Mouse (Mus musculus): ENCODE results near the gene Prdx3. TPM values are rescaled to one million over a fixed set of nuclear protein-coding genes. Genes with fewer than 3 reads are reported as not detected.
"Not testable (repeated sequence)": the region's sequence is repeated elsewhere in the genome, so short reads cannot be mapped to it uniquely, and the experiment has no call there.

Prdx3 gene
- polyA plus RNA-seq, 1 experiment: 139 TPM

GRCm38 (mm10) chr19:60887637-60888036, 13.3 kb upstream of the Prdx3 start:
- 84% methylated on average over 2 of the region's 2 CpGs for WGBS
- H3K4me1 ChIP-seq (ENCODE audit: control insufficient read depth, insufficient read depth, low read length): no peaks in the 10 kb centered on the region
- DNase-seq: no peak
- TF ChIP-seq POLR2A (IDR thresholded peaks at IDR 0.05; ENCODE audit: borderline replicate concordance, insufficient read depth, low read length) (no peak), CTCF (IDR thresholded peaks at IDR 0.05; ENCODE audit: borderline replicate concordance, insufficient read depth, low read depth, low read length) (no peak)
- H3K4me3 ChIP-seq (replicated peaks; ENCODE audit: insufficient read depth, low read depth, low read length): no peak overlapping the region
- no peaks in the 10 kb centered on the region for H3K27me3 ChIP-seq (ENCODE audit: control insufficient read depth, insufficient read depth, low read length)
- no peak overlapping the region for H3K27ac ChIP-seq (ENCODE audit: insufficient read depth, low read length)

- Histone ChIP-seq H3K4me1 (ENCODE audit: control insufficient read depth, insufficient read depth, low read length) (no peaks in the 10 kb centered on the region), H3K4me3 (replicated peaks; ENCODE audit: insufficient read depth, low read depth, low read length) (no peak overlapping the region), H3K27ac (ENCODE audit: insufficient read depth, low read length) (no peak overlapping the region), H3K27me3 (ENCODE audit: control insufficient read depth, insufficient read depth, low read length) (no peaks in the 10 kb centered on the region)
- WGBS: 8% methylated on average over 3 of the region's 3 CpGs
- TF ChIP-seq CTCF (IDR thresholded peaks at IDR 0.05; ENCODE audit: borderline replicate concordance, insufficient read depth, low read depth, low read length): peak; percentile 62
- TF ChIP-seq POLR2A (IDR thresholded peaks at IDR 0.05; ENCODE audit: borderline replicate concordance, insufficient read depth, low read length): no peak
- peak; percentile 28 to 42 for DNase-seq
These were observed 8.8 kb upstream of the Prdx3 start for GRCm38 (mm10) chr19:60883129-60883528.

- Histone ChIP-seq H3K4me3 (replicated peaks; ENCODE audit: insufficient read depth, low read depth, low read length) (peak overlapping the region; percentile 53), H3K27ac (ENCODE audit: insufficient read depth, low read length) (no peak overlapping the region), H3K27me3 (ENCODE audit: control insufficient read depth, insufficient read depth, low read length) (no peaks in the 10 kb centered on the region), H3K4me1 (ENCODE audit: control insufficient read depth, insufficient read depth, low read length) (no peaks in the 10 kb centered on the region)
- TF ChIP-seq POLR2A (IDR thresholded peaks at IDR 0.05; ENCODE audit: borderline replicate concordance, insufficient read depth, low read length) (no peak), CTCF (IDR thresholded peaks at IDR 0.05; ENCODE audit: borderline replicate concordance, insufficient read depth, low read depth, low read length) (no peak)
- DNase-seq: peak in 1 of 2 experiments; percentile 22
- 18% methylated on average over 4 of the region's 4 CpGs for WGBS
These were observed 855 bp downstream of the Prdx3 start for GRCm38 (mm10) chr19:60873501-60873900.

DNA sequence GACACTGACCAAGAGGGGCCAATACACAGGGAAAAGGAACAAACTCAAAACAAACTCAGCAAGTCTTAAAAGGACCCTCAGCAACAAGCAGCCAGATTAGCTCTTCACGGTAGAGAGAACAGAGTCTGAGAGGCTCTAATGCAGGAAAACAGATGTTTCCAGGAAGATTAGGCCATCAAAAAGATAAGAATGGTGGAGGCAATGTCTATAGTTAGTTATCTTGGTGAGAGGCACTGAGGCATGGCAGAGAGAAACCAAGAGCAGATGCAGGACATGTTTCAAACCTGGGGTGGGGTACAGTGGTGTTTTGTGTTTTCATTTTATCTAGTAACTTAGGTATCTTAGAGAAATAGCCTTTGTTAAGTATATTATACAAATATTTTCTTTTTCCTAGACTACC, 2.1 kb downstream of the Prdx3 start:
- 40% methylated on average over 1 of the region's 1 CpGs for WGBS
- no peaks in the 10 kb centered on the region for H3K27me3 ChIP-seq (ENCODE audit: control insufficient read depth, insufficient read depth, low read length)
- DNase-seq: no peak
- no peak for TF ChIP-seq POLR2A (IDR thresholded peaks at IDR 0.05; ENCODE audit: borderline replicate concordance, insufficient read depth, low read length)
- no peak for TF ChIP-seq CTCF (IDR thresholded peaks at IDR 0.05; ENCODE audit: borderline replicate concordance, insufficient read depth, low read depth, low read length)
- H3K4me1 ChIP-seq (ENCODE audit: control insufficient read depth, insufficient read depth, low read length): no peaks in the 10 kb centered on the region
- no peak overlapping the region for H3K27ac ChIP-seq (ENCODE audit: insufficient read depth, low read length)
- no peak overlapping the region for H3K4me3 ChIP-seq (replicated peaks; ENCODE audit: insufficient read depth, low read depth, low read length)

DNA sequence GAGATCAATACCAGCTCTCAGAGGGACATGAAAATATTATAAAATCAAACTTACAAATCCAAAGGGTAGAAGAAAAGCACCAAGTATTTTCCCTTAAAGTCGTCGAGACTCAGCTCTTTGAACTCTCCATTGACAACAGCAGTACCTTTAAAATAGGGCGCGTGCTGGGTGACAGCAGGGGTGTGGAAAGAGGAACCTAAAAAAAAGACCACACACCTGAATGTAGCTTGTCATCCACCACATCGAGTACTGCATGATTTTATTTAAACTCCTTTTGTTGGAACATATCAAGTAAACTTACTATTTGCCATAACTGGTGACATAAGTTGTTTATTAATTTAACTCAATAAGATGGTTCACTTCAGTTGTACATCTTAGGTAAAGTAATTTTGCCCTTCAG, 3.0 kb downstream of the Prdx3 start:
- WGBS: 86% methylated on average over 5 of the region's 5 CpGs
- H3K27ac ChIP-seq (ENCODE audit: insufficient read depth, low read length): no peak overlapping the region
- H3K27me3 ChIP-seq (ENCODE audit: control insufficient read depth, insufficient read depth, low read length): no peaks in the 10 kb centered on the region
- no peak overlapping the region for H3K4me3 ChIP-seq (replicated peaks; ENCODE audit: insufficient read depth, low read depth, low read length)
- TF ChIP-seq CTCF (IDR thresholded peaks at IDR 0.05; ENCODE audit: borderline replicate concordance, insufficient read depth, low read depth, low read length) (no peak), POLR2A (IDR thresholded peaks at IDR 0.05; ENCODE audit: borderline replicate concordance, insufficient read depth, low read length) (no peak)
- H3K4me1 ChIP-seq (ENCODE audit: control insufficient read depth, insufficient read depth, low read length): no peaks in the 10 kb centered on the region
- DNase-seq: no peak

- Histone ChIP-seq H3K4me1 (ENCODE audit: control insufficient read depth, insufficient read depth, low read length) (no peaks in the 10 kb centered on the region), H3K27ac (ENCODE audit: insufficient read depth, low read length) (no peak overlapping the region), H3K27me3 (ENCODE audit: control insufficient read depth, insufficient read depth, low read length) (no peaks in the 10 kb centered on the region), H3K4me3 (replicated peaks; ENCODE audit: insufficient read depth, low read depth, low read length) (no peak overlapping the region)
- no peak for DNase-seq
- 78% methylated on average over 1 of the region's 1 CpGs for WGBS
- TF ChIP-seq POLR2A (IDR thresholded peaks at IDR 0.05; ENCODE audit: borderline replicate concordance, insufficient read depth, low read length): no peak
- TF ChIP-seq CTCF (IDR thresholded peaks at IDR 0.05; ENCODE audit: borderline replicate concordance, insufficient read depth, low read depth, low read length): no peak
These were observed 3.9 kb downstream of the Prdx3 start for GRCm38 (mm10) chr19:60870489-60870888.

DNA sequence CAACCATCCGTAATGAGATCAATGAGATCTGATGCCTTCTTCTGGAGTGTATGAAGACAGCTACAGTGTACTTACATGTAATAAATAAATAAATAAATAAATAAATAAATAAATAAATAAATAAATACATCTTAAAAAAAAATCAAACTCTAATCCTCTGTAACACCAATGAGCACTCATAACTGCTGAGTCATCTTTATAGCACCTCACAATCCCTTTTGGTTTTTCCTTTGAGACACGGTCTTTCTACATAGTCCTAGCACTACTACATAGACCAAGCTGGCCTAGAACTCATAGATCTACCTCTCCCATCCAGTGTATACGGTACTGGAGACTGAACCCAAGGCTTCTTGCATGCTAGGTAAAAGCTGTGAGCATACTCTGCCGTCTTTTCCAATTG, 8.2 kb downstream of the Prdx3 start:
- not testable (repeated sequence) for DNase-seq
- 97% methylated on average over 4 of the region's 4 CpGs for WGBS

GRCm38 (mm10) chr19:60860868-60861700, 13.3 kb downstream of the Prdx3 start, which contains the start of gene Sfxn4:
TSS of gene Sfxn4 (minus strand) at chr19:60861479.
- TF ChIP-seq POLR2A (IDR thresholded peaks at IDR 0.05; ENCODE audit: borderline replicate concordance, insufficient read depth, low read length): peak; percentile 86
- TF ChIP-seq CTCF (IDR thresholded peaks at IDR 0.05; ENCODE audit: borderline replicate concordance, insufficient read depth, low read depth, low read length): no peak
- WGBS: 3% methylated on average over 30 of the region's 30 CpGs
- H3K27me3 ChIP-seq (ENCODE audit: control insufficient read depth, insufficient read depth, low read length): no peaks in the 10 kb centered on the region
- peak within 1 kb of the TSS; percentile 87 for H3K4me3 ChIP-seq (replicated peaks; ENCODE audit: insufficient read depth, low read depth, low read length)
- DNase-seq: peak; percentile 92
- H3K27ac ChIP-seq (ENCODE audit: insufficient read depth, low read length): peak within 1 kb of the TSS; percentile 76
- H3K4me1 ChIP-seq (ENCODE audit: control insufficient read depth, insufficient read depth, low read length): no peaks in the 10 kb centered on the region

More for the DNA sequence above, 8.2 kb downstream of the Prdx3 start:
- H3K4me3 ChIP-seq (replicated peaks; ENCODE audit: insufficient read depth, low read depth, low read length); H3K27ac ChIP-seq (ENCODE audit: insufficient read depth, low read length); H3K4me1 ChIP-seq (ENCODE audit: control insufficient read depth, insufficient read depth, low read length); H3K27me3 ChIP-seq (ENCODE audit: control insufficient read depth, insufficient read depth, low read length): not testable (repeated sequence)

Measured in cerebellum, adult 2 months (tissue).